Mouse (Mus musculus): ENCODE results near the gene Ppp1r8. TPM values are rescaled to one million over a fixed set of nuclear protein-coding genes. Genes with fewer than 3 reads are reported as not detected.

The Ppp1r8 gene
- total RNA-seq, 2 experiments from 2014 or later: 24.1 to 28.0 TPM

DNA sequence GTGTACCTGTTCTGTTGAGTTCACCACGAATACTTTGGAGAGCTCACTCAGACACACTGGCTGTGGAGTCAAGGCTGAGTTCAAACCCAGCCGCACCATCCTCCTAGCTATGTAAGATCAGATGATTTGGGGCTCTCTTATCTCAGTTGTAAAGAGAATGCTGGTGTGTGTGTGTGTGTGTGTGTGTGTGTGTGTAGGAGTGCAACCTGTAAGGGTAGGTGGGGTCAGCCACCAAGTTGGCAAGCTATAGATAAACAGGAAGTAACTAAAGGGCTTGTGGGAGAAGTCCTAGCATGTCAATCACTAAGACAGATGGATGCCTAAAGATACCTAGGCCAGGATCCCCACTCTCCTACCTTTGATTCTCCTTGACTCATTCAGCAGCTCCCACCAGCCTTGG, 59.2 kb downstream of the Ppp1r8 start:
- intact Hi-C loops (cut with DNase I): no loop called here

DNA sequence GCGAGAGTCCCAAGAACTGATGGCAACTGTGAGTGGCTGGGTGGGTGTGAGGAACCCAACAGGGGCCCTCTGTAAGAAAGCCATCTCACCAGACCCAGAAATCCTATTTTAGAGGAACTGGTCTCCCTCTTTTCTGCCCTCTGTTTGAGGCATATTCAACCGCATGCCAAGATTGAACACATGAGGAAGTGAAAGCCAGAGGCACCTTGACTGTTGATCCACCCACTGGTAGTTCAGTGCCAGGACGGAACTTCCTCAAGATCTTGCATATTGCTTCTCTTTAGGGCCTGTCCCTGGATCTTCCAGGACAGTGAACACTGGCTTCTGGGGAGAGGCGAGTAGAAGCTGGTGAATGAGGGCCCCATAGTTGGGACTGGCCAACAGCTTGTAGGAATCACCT, 62.7 kb downstream of the Ppp1r8 start:
- intact Hi-C loops (cut with DNase I): no loop called here
- peak in 1 of 2 experiments; percentile 20 for DNase-seq

More for the DNA sequence above, 59.2 kb downstream of the Ppp1r8 start:
- no peak for DNase-seq

DNA sequence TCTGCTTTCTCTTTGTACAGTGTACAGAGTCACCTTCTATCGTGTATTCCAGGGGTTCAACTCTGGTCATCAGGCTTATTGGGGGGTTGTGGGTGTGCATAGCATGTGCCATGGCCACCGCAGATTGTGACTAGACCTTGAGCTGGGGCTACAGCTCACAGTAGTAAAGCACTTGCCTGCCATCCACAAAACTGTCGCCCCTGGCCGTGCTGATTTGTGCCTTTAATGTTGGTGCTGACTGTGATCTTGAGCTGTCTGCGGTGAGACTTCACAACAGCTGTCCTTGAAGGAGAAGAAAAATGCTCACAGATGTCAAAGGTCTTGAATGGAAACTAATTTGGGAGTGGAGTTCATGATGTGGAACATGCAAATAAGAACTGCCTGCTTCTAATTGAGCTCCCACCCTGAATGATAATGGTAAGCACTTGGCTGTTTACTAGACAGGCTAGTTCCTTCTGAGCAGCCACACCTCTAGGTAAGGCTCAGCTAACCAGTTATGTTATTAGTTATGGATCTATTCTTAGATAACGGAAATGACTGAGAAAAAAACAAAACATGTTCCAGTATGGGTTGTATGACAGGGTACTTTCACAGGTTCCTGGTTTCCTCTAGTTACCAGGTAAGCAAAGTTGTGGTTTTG, 64.3 kb downstream of the Ppp1r8 start:
- DNase-seq: no peak
- intact Hi-C loops (cut with DNase I): no loop called here

Other genes with a start within 250 kb of the Ppp1r8 start
- gene Eya3, start 204.2 kb downstream of the Ppp1r8 start, total RNA-seq (2021): 10 to 100 TPM; 33.4 to 41.1 TPM
- 1 to 10 TPM; 2.1 to 4.0 TPM for gene Xkr8, start 110.6 kb downstream of the Ppp1r8 start, total RNA-seq (2021)
- gene Smpdl3b, start 85.9 kb downstream of the Ppp1r8 start, total RNA-seq (2021): 1 to 10 TPM; 1.2 TPM
- gene Rpa2, start 74.8 kb downstream of the Ppp1r8 start, total RNA-seq (2021): 10 to 100 TPM; 17.3 to 20.4 TPM
- 1 to 10 TPM; 2.6 to 3.3 TPM for gene Themis2, start 46.8 kb downstream of the Ppp1r8 start, total RNA-seq (2021)
- gene Stx12, start 41.3 kb upstream of the Ppp1r8 start, total RNA-seq (2021): 10 to 100 TPM; 47.0 to 49.9 TPM
- 10 to 100 TPM; 40.7 to 43.5 TPM for gene Fam76a, start 79.4 kb upstream of the Ppp1r8 start, total RNA-seq (2021)
- under 1 TPM; 0.19 to 0.40 TPM for gene Fgr, start 130.9 kb upstream of the Ppp1r8 start, total RNA-seq (2021)
- 10 to 100 TPM; 54.0 to 63.0 TPM for gene Ahdc1, start 168.1 kb upstream of the Ppp1r8 start, total RNA-seq (2021)

All from heart, postnatal 10 days (tissue).